Mouse (Mus musculus): ENCODE data around the gene Ppm1h.

DNA sequence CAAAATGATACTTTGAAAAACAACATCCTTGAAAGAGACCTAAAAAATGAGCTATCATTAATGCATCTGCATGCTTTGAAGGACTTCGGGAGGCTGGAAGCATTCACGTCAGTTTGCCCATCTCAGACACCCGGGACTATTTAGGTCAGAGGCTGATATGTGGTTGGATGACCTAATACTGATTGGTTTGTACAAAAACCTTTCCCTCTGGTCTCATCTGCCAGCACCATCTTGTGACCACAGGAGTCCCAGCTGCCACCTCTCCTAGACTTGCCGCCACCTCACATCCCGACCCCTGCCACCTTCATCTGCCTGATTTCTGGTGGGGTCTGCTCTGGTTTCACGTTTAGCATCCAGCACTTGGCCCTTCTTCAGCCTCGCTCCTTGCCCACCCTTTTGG, 71.3 kb downstream of the Ppm1h start:
- TF ChIP-seq CTCF (IDR thresholded peaks at IDR 0.05; ENCODE audit: extremely low read depth, insufficient read depth, low read length), result no peak
- no peak for TF ChIP-seq POLR2A (IDR thresholded peaks at IDR 0.05; ENCODE audit: extremely low read depth, insufficient read depth, low read length)

Measured in cortical plate, adult 2 months (tissue).